ENCODE assay signal across 9 mouse cellular contexts in the genomic region with DNA sequence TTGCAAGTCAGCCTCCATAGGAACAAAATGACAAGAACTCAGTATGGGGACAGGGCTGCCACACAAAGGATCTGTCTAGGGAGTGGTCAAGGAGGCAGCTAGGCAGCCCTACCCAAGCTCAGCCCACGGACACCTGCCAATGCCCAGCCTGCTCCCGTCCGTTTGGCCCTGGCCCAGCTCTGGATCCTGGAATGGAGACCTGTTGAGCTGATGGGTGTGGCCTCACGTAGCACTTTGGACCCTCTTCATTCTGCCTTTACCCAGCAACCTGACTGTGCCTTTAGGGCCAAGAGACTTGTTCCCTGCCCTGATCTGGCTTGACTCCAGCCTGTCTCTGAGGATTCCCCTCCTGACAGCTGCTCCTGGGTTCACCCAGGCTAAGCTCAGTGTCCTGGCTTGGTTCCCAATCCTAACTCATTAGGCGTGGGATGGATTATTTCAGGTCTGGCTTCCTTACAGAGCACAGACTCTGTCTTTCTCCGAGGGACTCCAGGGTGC. TPM values are rescaled to one million over a fixed set of nuclear protein-coding genes. Genes with fewer than 3 reads are reported as not detected.
DNase-seq lines count a peak whose midpoint lies in the region; ATAC-seq and TF ChIP-seq lines count a peak whose summit lies in the region.
"Had no signal": no experiment of that assay in that cellular context is flagged by ENCODE, and none has a peak within 500 bp of the region (broad histone marks: within the 10 kb centered on the region; RNA-seq: fewer than 3 reads in every experiment).

No protein-coding gene starts in this region.

- H3K4me1 ChIP-seq in lung, postnatal 0 days (ENCODE audit: insufficient read depth, low read depth, low read length) = no peaks in the 10 kb centered on the region
- no peaks in the 10 kb centered on the region for H3K4me1 ChIP-seq in hindbrain, embryonic 16.5 days (ENCODE audit: control insufficient read depth, insufficient read depth, low read depth, low read length)
- H3K4me1 ChIP-seq in neural tube, embryonic 13.5 days (replicated peaks) = peaks cover 7% of the 10 kb centered on the region; the same call in 1 of the 2 replicates
- H3K4me1 ChIP-seq in forebrain, postnatal 0 days (ENCODE audit: insufficient read depth) = no peaks in the 10 kb centered on the region
- H3K4me1 ChIP-seq: liver, embryonic 15.5 days had no signal

- H3K9me3 ChIP-seq in lung, postnatal 0 days (ENCODE audit: low read length) = no peaks in the 10 kb centered on the region
- no peaks in the 10 kb centered on the region for H3K9me3 ChIP-seq in hindbrain, embryonic 16.5 days (ENCODE audit: control insufficient read depth, low read length)
- no peaks in the 10 kb centered on the region for H3K9me3 ChIP-seq in neural tube, embryonic 13.5 days
- no peaks in the 10 kb centered on the region for H3K9me3 ChIP-seq in forebrain, postnatal 0 days (ENCODE audit: low read length)
- H3K9me3 ChIP-seq: liver, embryonic 15.5 days had no signal

- no peak overlapping the region for H3K4me2 ChIP-seq in lung, postnatal 0 days (replicated peaks; ENCODE audit: low read depth, low read length)
- no peak overlapping the region for H3K4me2 ChIP-seq in hindbrain, embryonic 16.5 days (ENCODE audit: low read length)
- H3K4me2 ChIP-seq in neural tube, embryonic 13.5 days = no peak overlapping the region
- H3K4me2 ChIP-seq in forebrain, postnatal 0 days (ENCODE audit: low read depth) = no peak overlapping the region
- H3K4me2 ChIP-seq: liver, embryonic 15.5 days had no signal

- TF ChIP-seq EP300 in lung, postnatal 0 days (IDR thresholded peaks at IDR 0.05) = no peak

- WGBS in lung, postnatal 0 days = 55% methylated on average over 6 of the region's 6 CpGs
- 46% methylated on average over 6 of the region's 6 CpGs for WGBS in hindbrain, embryonic 16.5 days
- WGBS in neural tube, embryonic 13.5 days = 69% methylated on average over 6 of the region's 6 CpGs
- 39% methylated on average over 6 of the region's 6 CpGs for WGBS in forebrain, postnatal 0 days

- no peak for DNase-seq in lung, postnatal 0 days (ENCODE audit: low spot score)
- no peak for DNase-seq in lung, postnatal 36 days
- DNase-seq in gastrocnemius, postnatal 10 days = peak; percentile 50
- DNase-seq in forebrain, postnatal 0 days = no peak
- DNase-seq in T-cell, adult 2 months (ENCODE audit: low spot score) = no peak
- no peak for DNase-seq in thymus, adult 18-20 months

- H3K9ac ChIP-seq in lung, postnatal 0 days (replicated peaks; ENCODE audit: low read depth) = no peak overlapping the region
- H3K9ac ChIP-seq in hindbrain, embryonic 16.5 days (ENCODE audit: low read depth, low read length) = no peak overlapping the region
- no peak overlapping the region for H3K9ac ChIP-seq in neural tube, embryonic 13.5 days
- H3K9ac ChIP-seq in forebrain, postnatal 0 days = no peak overlapping the region
- H3K9ac ChIP-seq: liver, embryonic 15.5 days had no signal

- H3K4me3 ChIP-seq in lung, postnatal 0 days (ENCODE audit: low read depth, low read length) = no peak overlapping the region
- H3K4me3 ChIP-seq in hindbrain, embryonic 16.5 days (ENCODE audit: low read length) = no peak overlapping the region
- no peak overlapping the region for H3K4me3 ChIP-seq in neural tube, embryonic 13.5 days
- H3K4me3 ChIP-seq in forebrain, postnatal 0 days (ENCODE audit: low read depth, low read length) = no peak overlapping the region
- H3K4me3 ChIP-seq: liver, embryonic 15.5 days had no signal

- H3K27ac ChIP-seq in lung, postnatal 0 days (ENCODE audit: low read length) = no peak overlapping the region
- H3K27ac ChIP-seq in hindbrain, embryonic 16.5 days (ENCODE audit: low read depth, low read length) = no peak overlapping the region
- H3K27ac ChIP-seq in neural tube, embryonic 13.5 days (replicated peaks) = no peak overlapping the region
- H3K27ac ChIP-seq in forebrain, postnatal 0 days (ENCODE audit: low read depth, low read length) = no peak overlapping the region
- H3K27ac ChIP-seq: liver, embryonic 15.5 days had no signal

- no peak for TF ChIP-seq CTCF in lung, postnatal 0 days (IDR thresholded peaks at IDR 0.05)
- TF ChIP-seq CTCF in forebrain, postnatal 0 days (IDR thresholded peaks at IDR 0.05; ENCODE audit: low read depth) = no peak

- no peaks in the 10 kb centered on the region for H3K36me3 ChIP-seq in lung, postnatal 0 days (ENCODE audit: insufficient read depth, low read length)
- no peaks in the 10 kb centered on the region for H3K36me3 ChIP-seq in hindbrain, embryonic 16.5 days (ENCODE audit: control insufficient read depth, insufficient read depth, low read length)
- no peaks in the 10 kb centered on the region for H3K36me3 ChIP-seq in neural tube, embryonic 13.5 days
- H3K36me3 ChIP-seq in forebrain, postnatal 0 days (ENCODE audit: insufficient read depth) = no peaks in the 10 kb centered on the region
- H3K36me3 ChIP-seq: liver, embryonic 15.5 days had no signal

- H3K27me3 ChIP-seq in lung, postnatal 0 days (replicated peaks; ENCODE audit: insufficient read depth, low read length) = no peaks in the 10 kb centered on the region
- no peaks in the 10 kb centered on the region for H3K27me3 ChIP-seq in hindbrain, embryonic 16.5 days (replicated peaks; ENCODE audit: control insufficient read depth, insufficient read depth, low read length)
- H3K27me3 ChIP-seq in neural tube, embryonic 13.5 days = peaks cover 19% of the 10 kb centered on the region
- no peaks in the 10 kb centered on the region for H3K27me3 ChIP-seq in forebrain, postnatal 0 days (ENCODE audit: insufficient read depth, low read length)
- H3K27me3 ChIP-seq: liver, embryonic 15.5 days had no signal

- peak; percentile 14; the same call in 1 of the 2 replicates for ATAC-seq in lung, postnatal 0 days
- peak; percentile 73 for ATAC-seq in hindbrain, embryonic 16.5 days
- peak; percentile 80 for ATAC-seq in neural tube, embryonic 13.5 days (ENCODE audit: low read depth)
- no peak for ATAC-seq in forebrain, postnatal 0 days

RNA-seq across cellular contexts. Expression of a gene that starts 50.5 kb away (rescaled TPM):
- 2.2 and 3.4 TPM in 2 replicates for polyA plus RNA-seq in lung, postnatal 0 days (2015; fragmentation: Nextera tagmentation; extraction: Ambion mirVana)
- 1 to 10 TPM; 4.1 to 4.4 TPM for total RNA-seq in gastrocnemius, postnatal 10 days (2021)
- 28.9 and 30.5 TPM in 2 replicates for polyA plus RNA-seq in hindbrain, embryonic 16.5 days (2015; fragmentation: Nextera tagmentation; extraction: Ambion mirVana)
- 19.7 and 24.3 TPM in 2 replicates for polyA plus RNA-seq in neural tube, embryonic 13.5 days (2015; fragmentation: Nextera tagmentation; extraction: Ambion mirVana)
- 7.0 and 7.4 TPM in 2 replicates for total RNA-seq in forebrain, postnatal 0 days (2014; rRNA removed)
- 16.5 and 17.2 TPM in 2 replicates for polyA plus RNA-seq in forebrain, postnatal 0 days (2015; fragmentation: Nextera tagmentation; extraction: Ambion mirVana)
